ENCODE assay signal across 11 mouse cellular contexts in genomic region chr8:92674244-92675128, GRCm38 (mm10). TPM values are rescaled to one million over a fixed set of nuclear protein-coding genes. Genes with fewer than 3 reads are reported as not detected.
A peak's percentile ranks its signal among the peaks of the same experiment; 100 is the strongest.
DNase-seq lines count a peak whose midpoint lies in the region; ATAC-seq lines count a peak whose summit lies in the region.
"Had no signal": no experiment of that assay in that cellular context is flagged by ENCODE, and none has a peak within 500 bp of the region (broad histone marks: within the 10 kb centered on the region; RNA-seq: fewer than 3 reads in every experiment).

Gene Irx6, plus strand, starts transcription at chr8:92674288.

- no peak within 1 kb of the TSS for H3K27ac ChIP-seq in kidney, embryonic 15.5 days
- H3K27ac ChIP-seq in embryonic facial prominence, embryonic 10.5 days (replicated peaks), result no peak within 1 kb of the TSS; the same call in 1 of the 2 replicates
- no peak within 1 kb of the TSS for H3K27ac ChIP-seq in hindbrain, embryonic 14.5 days

- no peaks in the 10 kb centered on the region for H3K9me3 ChIP-seq in kidney, embryonic 15.5 days (replicated peaks)
- no peaks in the 10 kb centered on the region for H3K9me3 ChIP-seq in embryonic facial prominence, embryonic 10.5 days
- H3K9me3 ChIP-seq in hindbrain, embryonic 14.5 days (ENCODE audit: control insufficient read depth, low read length), result no peaks in the 10 kb centered on the region

- peaks cover 98% of the 10 kb centered on the region for H3K27me3 ChIP-seq in kidney, embryonic 15.5 days
- H3K27me3 ChIP-seq in embryonic facial prominence, embryonic 10.5 days (replicated peaks; ENCODE audit: low read depth, poor library complexity, severe bottlenecking), result peaks cover 100% of the 10 kb centered on the region
- peaks cover 98% of the 10 kb centered on the region for H3K27me3 ChIP-seq in hindbrain, embryonic 14.5 days (ENCODE audit: control insufficient read depth, insufficient read depth, low read length)

- peak within 1 kb of the TSS; percentile 89 for H3K4me2 ChIP-seq in kidney, embryonic 15.5 days
- H3K4me2 ChIP-seq in hindbrain, embryonic 14.5 days (replicated peaks), result peak within 1 kb of the TSS; percentile 86

- H3K36me3 ChIP-seq in kidney, embryonic 15.5 days, result no peaks in the 10 kb centered on the region
- no peaks in the 10 kb centered on the region for H3K36me3 ChIP-seq in embryonic facial prominence, embryonic 10.5 days (replicated peaks)
- H3K36me3 ChIP-seq in hindbrain, embryonic 14.5 days (replicated peaks; ENCODE audit: control insufficient read depth, insufficient read depth), result no peaks in the 10 kb centered on the region

- peaks cover 34% of the 10 kb centered on the region for H3K4me1 ChIP-seq in kidney, embryonic 15.5 days
- H3K4me1 ChIP-seq in embryonic facial prominence, embryonic 10.5 days, result peaks cover 50% of the 10 kb centered on the region
- H3K4me1 ChIP-seq in hindbrain, embryonic 14.5 days (replicated peaks; ENCODE audit: control insufficient read depth, insufficient read depth, low read length), result peaks cover 34% of the 10 kb centered on the region

- WGBS in kidney, embryonic 15.5 days, result under 1% methylated on average over 59 of the region's 62 CpGs
- WGBS in embryonic facial prominence, embryonic 10.5 days, result under 1% methylated on average over 62 of the region's 62 CpGs
- under 1% methylated on average over 60 of the region's 62 CpGs for WGBS in hindbrain, embryonic 14.5 days

- H3K9ac ChIP-seq in kidney, embryonic 15.5 days, result peak within 1 kb of the TSS; percentile 31; the same call in 1 of the 2 replicates
- H3K9ac ChIP-seq in hindbrain, embryonic 14.5 days, result peak within 1 kb of the TSS; percentile 52

- intact Hi-C loops in left cerebral cortex, postnatal 14 days (cut with DNase I), result loop anchor here (5.0 kb wide), 1 partner anchor 312 kb away; no protein-coding TSS in a partner anchor

- no peak for DNase-seq in kidney, adult 8-10 months
- peak; percentile 62 for DNase-seq in embryonic facial prominence, embryonic 10.5 days (ENCODE audit: low spot score)
- DNase-seq in hindbrain, embryonic 14.5 days (ENCODE audit: low spot score), result no peak
- DNase-seq in neural tube, embryonic 10.5 days (ENCODE audit: extremely low spot score, low spot score), result peak; percentile 55
- no peak for DNase-seq in cerebellum, postnatal 36 days
- no peak for DNase-seq in left cerebral cortex, postnatal 14 days (ENCODE audit: low spot score in 2 of 2)
- no peak for DNase-seq in natural killer cell, adult 2 months (ENCODE audit: low spot score in 2 of 2)

- ATAC-seq in kidney, embryonic 15.5 days (replicated peaks; ENCODE audit: low FRiP score), result no peak
- 0 out of 2 replicates have a peak, but pooled peaks have one; percentile 35 for ATAC-seq in hindbrain, embryonic 14.5 days (ENCODE audit: low FRiP score)

- H3K4me3 ChIP-seq in kidney, embryonic 15.5 days (replicated peaks), result peak within 1 kb of the TSS; percentile 47
- peak within 1 kb of the TSS; percentile 59 for H3K4me3 ChIP-seq in embryonic facial prominence, embryonic 10.5 days
- peak within 1 kb of the TSS; percentile 41 for H3K4me3 ChIP-seq in hindbrain, embryonic 14.5 days (replicated peaks; ENCODE audit: low read length)
- H3K4me3 ChIP-seq: erythroblast, embryonic 14.5 days; myocyte had no signal

RNA-seq across cellular contexts. Expression of gene Irx6, which starts in this region (rescaled TPM):
- polyA plus RNA-seq in kidney, embryonic 15.5 days (2015; fragmentation: Nextera tagmentation; extraction: Ambion mirVana), result 0.05 and 0.10 TPM in 2 replicates
- 0.11 and 0.37 TPM in 2 replicates for polyA plus RNA-seq in embryonic facial prominence, embryonic 10.5 days (2016; fragmentation: Nextera tagmentation; extraction: Ambion mirVana)
- 0.86 and 2.3 TPM in 2 replicates for polyA plus RNA-seq in hindbrain, embryonic 14.5 days (2014; fragmentation: Nextera tagmentation; extraction: Ambion mirVana)
- total RNA-seq in left cerebral cortex, postnatal 14 days (2021), result under 1 TPM; 0.11 to 0.23 TPM
- total RNA-seq: MEL had no signal
- polyA plus RNA-seq: erythroblast, embryonic 14.5 days; myocyte had no signal

Comparison
In these comparisons a context has a peak if more than half of its experiments do, and no peak if none do; other contexts are left out.
1. Peak in DNase-seq and H3K4me3 ChIP-seq in embryonic facial prominence, embryonic 10.5 days; RNA of the gene not detected or under 1 TPM.